Mouse (Mus musculus): ENCODE measurements around the gene Hoxa9.

The Hoxa9 gene

GRCm38 (mm10) chr6:52260654-52261575 lies 30.0 kb upstream of the Hoxa9 start, which contains the start of gene Hoxa13:
Gene Hoxa13, minus strand, starts transcription at chr6:52260880.
- peak; percentile 18 for DNase-seq

DNA sequence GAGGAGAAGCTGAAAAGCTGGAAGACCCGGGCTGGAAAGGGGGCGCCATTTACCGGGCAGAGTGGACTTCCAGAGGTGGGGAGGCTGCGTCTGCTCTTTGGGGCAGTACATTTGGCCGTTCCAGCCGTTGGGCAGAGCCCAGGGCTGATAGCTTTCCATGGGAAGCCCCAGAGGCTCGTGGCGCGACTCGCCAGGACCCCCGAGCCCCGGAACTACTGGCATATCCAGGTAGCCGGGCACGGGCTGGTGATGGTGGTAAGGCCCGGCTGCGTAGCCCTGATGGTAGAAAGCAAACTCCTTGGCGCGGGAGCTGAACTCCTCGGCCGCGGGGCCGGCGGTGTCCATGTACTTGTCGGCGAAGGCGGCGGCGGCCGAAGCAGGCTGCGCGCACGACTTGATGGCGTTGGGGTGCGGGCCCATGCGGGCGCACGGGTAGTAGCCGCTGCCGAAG lies 28.9 kb upstream of the Hoxa9 start:
- no peak for DNase-seq

- no peak for DNase-seq
Observed at GRCm38 (mm10) chr6:52259081-52259790, 28.3 kb upstream of the Hoxa9 start.

- DNase-seq = peak; percentile 82
Observed at GRCm38 (mm10) chr6:52256956-52257355, 26.1 kb upstream of the Hoxa9 start.

- DNase-seq = peak; percentile 53
Observed at GRCm38 (mm10) chr6:52253511-52254500, 22.9 kb upstream of the Hoxa9 start.

DNA sequence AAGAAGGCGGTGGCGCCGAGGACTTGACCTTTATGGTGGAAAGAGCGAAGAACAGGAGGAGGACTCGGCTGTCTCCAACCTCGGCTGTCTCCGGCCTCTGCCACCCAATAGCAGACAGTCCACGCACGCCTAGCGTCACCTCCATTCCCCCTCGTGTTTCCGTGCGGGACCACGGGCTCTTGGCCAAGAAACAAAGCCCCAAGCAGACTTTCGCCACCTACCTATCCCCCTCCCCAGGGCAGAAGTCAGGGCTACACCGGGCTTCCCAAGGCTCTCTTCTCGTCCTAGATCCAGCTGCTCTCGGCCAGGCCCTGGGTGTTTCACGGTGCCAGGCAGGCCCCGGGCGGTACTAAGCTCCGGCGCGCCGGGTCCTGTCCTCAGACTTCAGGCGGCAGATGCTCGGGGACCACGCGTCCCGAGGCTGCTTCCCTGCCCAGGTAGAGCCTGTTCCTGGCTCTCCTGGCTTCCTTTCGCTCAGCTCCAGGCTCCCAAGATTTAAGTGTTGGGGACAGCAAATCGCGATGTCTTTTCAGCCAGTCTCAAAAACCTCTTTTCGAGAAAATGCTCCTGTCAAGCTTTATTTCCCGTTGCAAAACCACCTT lies 22.0 kb upstream of the Hoxa9 start:
- DNase-seq = peak; percentile 49

GRCm38 (mm10) chr6:52252016-52252774 lies 21.3 kb upstream of the Hoxa9 start:
- DNase-seq = peak; percentile 36

- no peak for DNase-seq
Observed at GRCm38 (mm10) chr6:52251177-52251879, 20.4 kb upstream of the Hoxa9 start.

- DNase-seq = no peak
Observed at GRCm38 (mm10) chr6:52249826-52250225, 18.9 kb upstream of the Hoxa9 start.

GRCm38 (mm10) chr6:52249415-52249738 lies 18.5 kb upstream of the Hoxa9 start:
- no peak for DNase-seq

DNA sequence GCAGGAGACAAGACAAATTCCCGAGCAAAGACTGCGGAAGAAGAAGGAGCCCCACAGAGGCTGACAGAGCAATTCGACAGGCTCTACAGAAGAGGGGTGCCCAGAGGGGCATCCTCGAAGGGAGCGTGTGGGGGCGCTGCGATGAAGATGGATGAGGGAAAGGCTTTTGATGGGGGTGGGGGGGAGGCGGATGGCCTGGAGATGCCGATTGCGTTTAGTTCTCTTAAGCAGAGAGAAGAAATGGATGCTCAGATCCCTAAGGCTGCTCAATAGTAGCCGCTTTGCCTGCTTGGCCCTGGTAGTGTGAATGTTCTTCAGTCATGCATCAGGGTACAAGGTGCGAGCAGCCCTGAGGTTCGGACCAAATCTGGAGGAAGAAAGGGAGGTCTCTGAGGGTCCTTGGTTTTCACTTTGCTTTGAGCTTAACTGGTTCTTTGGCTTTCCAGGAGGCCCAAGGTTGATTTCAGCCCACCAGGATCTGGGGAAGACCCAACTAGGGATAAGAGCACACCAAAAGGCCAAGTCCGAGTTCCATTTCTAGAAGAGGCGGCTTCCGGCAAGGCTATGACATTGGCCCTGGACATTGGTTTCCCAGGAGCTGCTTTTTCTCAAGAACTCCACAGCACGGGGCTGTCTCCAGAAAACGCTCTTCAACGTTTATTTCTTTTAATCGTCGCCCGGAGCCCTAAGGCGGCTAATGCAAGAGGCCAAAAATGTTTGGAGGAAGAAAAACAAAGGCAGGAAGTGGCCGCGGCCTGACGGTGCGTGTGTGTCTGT lies 17.9 kb upstream of the Hoxa9 start:
- DNase-seq = no peak

GRCm38 (mm10) chr6:52247766-52248637 lies 17.1 kb upstream of the Hoxa9 start:
- DNase-seq = no peak

GRCm38 (mm10) chr6:52246916-52247315 lies 16.0 kb upstream of the Hoxa9 start:
- DNase-seq = no peak

GRCm38 (mm10) chr6:52246403-52246803 lies 15.5 kb upstream of the Hoxa9 start:
- DNase-seq = no peak

GRCm38 (mm10) chr6:52245757-52246142 lies 14.9 kb upstream of the Hoxa9 start, which contains the start of gene Hoxa11:
Gene Hoxa11, minus strand, starts transcription at chr6:52245810.
- no peak for DNase-seq

DNA sequence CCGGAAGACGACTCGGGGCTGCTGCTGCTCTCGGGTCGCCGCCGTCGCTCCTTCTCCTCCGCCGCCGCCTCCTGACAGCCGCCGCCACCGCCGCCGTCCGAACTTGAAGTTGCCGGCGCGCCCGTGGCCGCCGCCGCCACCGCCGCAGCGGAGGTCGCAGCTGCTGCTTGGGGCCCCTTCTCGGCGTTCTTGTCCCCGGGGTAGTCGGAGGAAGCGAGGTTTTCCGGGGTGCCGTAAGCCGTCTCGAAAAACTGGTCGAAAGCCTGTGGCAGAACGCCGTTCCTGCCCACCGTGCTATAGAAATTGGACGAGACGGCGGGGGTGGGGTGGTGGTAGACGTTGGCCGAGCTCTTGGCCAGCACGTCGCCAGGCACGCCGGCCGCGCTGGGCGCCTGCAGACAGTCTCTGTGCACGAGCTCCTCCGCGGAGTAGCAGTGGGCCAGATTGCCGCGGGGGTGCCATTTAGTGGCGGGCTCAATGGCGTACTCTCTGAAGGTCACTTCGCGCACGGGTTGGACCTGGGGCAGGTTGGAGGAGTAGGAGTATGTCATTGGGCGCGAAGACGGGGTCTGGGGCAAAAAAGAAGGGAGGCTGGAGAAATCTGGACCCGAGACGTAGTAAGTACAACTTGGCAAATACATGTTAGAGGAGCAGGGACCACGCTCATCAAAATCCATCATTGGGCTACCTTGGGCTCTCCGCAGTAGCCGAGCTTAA lies 14.3 kb upstream of the Hoxa9 start:
- DNase-seq = no peak

DNA sequence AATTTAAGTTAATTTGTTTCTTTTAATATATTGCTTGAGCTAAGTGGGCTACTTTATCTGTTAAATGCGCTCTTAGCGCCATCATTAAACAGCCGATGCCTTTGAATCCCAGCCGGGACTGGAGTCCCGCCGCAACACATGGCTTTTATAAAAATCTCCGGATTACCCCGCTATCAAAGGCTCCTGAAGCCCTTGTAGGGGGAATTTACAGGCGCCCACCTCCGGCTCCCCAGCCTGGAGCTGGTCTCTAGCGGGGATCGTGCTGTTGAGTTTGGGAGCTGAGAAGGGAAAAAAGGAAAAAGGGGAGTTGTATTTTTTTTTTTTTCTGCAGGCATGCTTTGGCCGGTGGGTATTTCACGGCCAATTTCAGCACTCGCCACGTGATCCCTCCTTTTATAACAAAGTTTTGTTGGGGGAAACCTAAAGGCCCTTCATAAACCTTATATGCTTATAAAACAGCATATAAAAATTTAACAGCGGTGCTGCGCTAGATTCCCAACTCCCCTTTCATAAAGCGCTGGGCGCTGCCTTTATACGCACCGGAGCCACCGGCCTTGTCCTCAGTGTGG lies 13.7 kb upstream of the Hoxa9 start:
- DNase-seq = no peak

DNA sequence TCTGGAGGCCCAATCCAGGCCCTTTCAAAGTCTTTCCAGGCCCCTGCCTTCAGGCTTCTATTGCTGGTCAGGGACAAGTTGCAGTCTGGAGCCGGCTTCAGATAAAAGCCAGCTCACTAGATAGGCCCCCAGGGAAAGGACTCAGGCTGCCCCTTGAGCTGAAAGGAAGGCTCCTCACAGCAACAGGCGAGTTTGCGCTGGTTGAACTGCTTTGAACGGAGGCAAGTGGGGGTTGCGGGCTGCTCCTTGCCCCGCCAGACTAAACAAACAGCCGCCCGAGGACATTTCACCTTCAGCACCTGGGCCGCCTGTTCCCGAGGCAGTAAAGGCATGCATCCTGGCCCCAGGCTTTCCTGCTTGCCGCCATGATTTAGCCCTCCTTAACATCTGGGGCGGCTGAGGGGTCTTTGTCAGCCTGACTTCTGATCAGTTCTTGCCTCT lies 12.8 kb upstream of the Hoxa9 start:
- DNase-seq = no peak

Data from retina, postnatal 1 day (tissue).